Mouse (Mus musculus) megakaryocyte progenitor cell, adult 5-6 weeks (primary cell): ENCODE measurements around the gene Reg3a. TPM values are rescaled to one million over a fixed set of nuclear protein-coding genes. Genes with fewer than 3 reads are reported as not detected.
"Not testable (repeated sequence)": the region's sequence is repeated elsewhere in the genome, so short reads cannot be mapped to it uniquely, and the experiment has no call there.

Source experiments
- ATAC-seq: replicated peaks from 2 replicates; pipeline ENCODE4 v1.8.0; 2016; ENCODE audit warnings: mild to moderate bottlenecking, moderate TSS enrichment, inconsistent platforms; ENCODE audit not compliant: poor library complexity
- total RNA-seq, 2 experiments: library from RNA; stranded (forward) in 1 of 2; stranded (reverse) in 1 of 2; fragments of 157-497, 149-512 nt in 1 of 2; fragments of 200-1000 nt in 1 of 2; gene quantifications; 2 replicates each; pipeline versions ENCODE4 v1.2.3 to v1.2.4; 2015 to 2017

Reg3a gene
- not detected in 2 replicates for total RNA-seq (2015)
- total RNA-seq (2017) = not detected in 2 replicates

DNA sequence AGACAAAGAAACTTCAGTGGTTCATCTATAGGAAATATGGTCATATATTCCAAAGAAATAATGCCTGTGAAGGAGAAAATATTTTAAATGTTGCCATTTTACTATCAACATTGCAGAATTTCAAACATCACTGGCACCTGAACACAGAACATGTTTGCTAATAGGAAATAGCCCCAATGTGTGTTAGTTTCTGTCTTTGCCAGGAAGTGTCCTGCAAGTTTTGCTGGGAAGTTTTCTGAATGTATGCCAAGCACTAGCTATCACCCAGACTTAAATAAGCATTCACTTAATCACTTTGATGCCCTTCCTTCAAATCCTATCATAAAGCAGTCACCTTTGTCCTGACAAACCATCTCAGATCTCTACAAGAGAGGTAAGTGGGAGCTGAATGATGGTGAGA, at the start of gene Reg3a:
Gene Reg3a, plus strand, starts transcription at position 301 of the 400 bp plus-strand sequence.
- no peak for ATAC-seq

DNA sequence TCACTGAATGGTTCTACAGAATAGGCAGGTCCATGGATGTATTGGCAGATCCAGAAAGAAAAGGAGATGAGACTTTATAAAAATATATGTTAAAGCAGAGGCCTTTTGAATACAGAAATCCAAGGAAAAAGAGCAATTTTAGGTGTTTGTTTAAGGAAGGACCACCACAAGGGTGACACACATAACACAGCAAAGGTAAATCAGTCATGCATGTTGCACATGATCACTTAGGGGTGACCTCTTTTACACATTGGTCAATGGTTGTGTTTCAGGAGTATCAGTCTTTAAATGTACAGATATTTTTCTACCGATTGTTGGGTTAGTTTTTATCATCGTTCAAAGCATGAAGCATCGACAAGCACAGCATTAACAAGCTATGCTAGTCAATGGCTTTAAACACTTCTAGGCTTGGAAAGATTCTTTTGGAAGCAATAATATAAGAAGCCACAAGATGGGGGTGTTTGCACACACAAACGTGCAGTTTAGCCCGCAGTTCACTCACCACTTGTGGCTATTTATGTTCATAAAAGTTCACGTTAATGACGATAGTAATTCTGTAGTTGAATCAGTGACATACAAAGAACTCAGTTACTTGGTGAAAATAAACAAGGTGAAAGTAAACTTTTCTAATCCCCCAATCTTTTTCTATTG, 48.5 kb upstream of the Reg3a start:
- ATAC-seq = no peak

DNA sequence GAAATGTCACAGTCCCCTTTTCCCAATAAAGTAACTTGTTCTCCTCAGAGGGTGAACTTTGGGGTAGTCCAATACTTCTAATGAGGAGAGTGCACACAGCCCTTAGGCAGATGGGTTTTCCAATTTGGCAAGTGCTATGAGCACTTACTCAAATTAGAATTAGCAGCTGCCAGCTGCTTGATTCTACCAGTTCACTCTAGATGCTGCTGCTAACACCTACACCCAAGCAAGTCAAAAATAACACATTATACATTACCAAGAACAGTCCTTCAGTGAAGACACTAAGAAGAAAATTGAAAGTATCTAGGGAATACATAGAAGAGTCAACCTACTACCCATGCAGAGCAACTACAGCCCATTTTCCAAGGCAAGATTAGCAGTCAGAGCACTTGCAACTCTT, 40.2 kb upstream of the Reg3a start:
- no peak for ATAC-seq

DNA sequence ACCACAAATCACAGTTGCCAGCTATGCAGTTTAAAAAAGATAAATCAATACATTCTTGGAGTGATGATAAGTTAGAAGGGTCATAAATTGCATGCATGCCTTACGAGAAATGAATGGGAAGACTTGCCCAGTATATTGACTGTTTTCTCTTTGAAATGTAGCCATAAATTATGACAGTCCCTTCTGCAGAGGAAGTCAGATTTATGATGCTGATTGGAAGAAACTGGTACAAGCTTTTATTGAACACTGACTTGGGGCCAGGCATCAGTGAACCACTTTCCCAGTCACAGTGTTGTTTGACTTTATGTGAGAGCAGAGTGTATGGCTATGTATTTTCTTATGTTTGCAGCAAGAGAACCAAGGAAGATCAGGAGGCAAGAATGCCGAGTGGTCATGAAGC, 38.8 kb upstream of the Reg3a start:
- no peak for ATAC-seq

DNA sequence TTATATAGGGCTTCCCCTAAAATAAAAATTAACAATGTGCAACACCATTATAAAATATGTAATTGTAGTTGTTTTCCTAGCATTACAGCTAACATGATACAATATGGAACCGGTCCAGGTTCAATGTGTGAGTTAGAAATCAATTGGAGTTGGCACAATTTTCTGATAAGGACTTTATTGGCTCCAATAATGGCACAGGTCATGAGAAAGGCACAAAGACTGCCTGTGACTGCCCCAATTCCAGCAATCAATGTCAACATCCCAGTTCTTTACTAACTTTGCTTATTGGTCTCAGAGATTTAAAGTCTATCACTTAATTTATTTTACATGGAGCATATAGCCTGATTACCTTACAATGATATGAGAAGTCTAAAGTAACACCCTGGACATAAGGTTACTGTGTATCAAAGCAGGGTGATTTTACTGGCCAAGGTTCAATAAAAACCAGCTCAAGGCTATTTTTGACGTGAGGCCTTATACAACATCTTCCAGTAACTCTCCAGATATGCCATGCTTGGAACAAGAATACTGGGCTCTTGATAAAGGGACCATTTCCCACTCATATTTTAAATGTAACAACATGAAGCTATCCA, 18.4 kb upstream of the Reg3a start:
- no peak for ATAC-seq

DNA sequence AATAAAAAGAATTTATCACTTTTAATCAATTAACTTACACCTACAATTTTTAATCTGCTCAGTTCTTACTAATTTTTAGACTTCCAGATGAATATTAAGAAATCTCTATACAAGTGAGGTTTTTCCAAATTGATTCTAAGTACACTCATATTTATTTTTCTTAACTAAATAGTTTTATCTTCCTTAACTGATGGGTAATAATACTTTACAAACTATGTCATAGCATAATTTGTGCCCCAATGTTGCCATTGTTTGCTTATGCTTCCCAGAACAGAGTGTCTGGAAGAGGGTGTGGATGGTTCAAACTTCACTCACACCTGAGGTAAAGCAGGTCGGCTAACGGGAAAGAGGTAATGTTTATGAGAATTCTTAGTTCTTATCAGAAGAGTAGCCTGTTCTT, 10.2 kb upstream of the Reg3a start, which contains the start of gene Reg3b:
Gene Reg3b, plus strand, starts transcription at position 301 of the 400 bp plus-strand sequence.
- no peak for ATAC-seq

DNA sequence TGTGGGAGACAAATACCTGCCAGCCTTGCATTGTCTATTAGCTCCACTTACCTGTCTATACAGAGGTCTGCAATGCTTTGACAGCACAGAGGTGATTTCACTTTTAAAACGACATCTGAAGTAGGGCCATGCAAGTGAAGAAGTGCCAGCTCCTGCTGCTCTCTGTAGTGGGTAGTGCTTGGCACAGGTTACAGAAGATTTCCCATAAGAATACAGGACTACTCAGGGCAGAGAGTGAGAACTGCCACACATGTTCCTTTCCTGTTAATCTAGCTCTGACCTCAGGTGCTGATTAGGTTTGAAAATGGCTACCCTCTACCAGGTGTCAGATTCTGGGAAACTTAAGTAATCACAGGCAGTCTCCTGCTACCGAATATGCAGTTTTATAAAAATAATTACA, 1.7 kb upstream of the Reg3a start, which contains the start of gene Reg3d:
Gene Reg3d, minus strand, starts transcription at position 101 of the 400 bp plus-strand sequence.
- ATAC-seq = no peak

DNA sequence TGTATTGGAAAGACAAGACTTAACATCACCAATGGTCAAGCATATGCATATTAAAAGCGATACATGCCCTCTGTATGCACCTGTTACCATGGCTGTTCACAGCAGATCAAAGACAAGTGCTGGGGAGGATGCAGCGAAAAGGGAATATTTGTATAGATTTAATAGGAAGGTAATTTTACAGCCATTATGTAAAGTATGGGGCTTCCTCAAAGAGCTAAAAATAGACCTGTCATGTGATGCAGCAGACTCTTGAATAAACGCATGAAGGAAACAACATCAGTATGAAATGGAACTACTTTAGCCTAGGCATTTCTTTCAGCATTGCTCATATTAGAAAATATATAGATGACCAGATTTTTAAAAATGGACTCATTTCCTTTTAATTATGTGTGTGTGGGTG, 5.1 kb downstream of the Reg3a start:
- ATAC-seq = no peak

DNA sequence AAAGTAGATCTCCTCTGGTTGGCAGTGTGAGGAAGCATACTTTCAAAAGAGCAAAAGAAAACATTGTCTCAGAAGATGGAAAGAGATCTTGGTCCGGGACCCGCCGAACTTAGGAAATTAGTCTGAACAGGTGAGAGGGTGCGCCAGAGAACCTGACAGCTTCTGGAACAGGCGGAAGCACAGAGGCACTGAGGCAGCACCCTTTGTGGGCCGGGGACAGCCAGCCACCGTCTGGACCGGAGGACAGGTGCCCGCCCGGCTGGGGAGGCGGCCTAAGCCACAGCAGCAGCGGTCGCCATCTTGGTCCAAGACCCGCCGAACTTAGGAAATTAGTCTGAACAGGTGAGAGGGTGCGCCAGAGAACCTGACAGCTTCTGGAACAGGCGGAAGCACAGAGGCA, 14.8 kb downstream of the Reg3a start, which contains the start of gene Reg2:
Gene Reg2, plus strand, starts transcription at position 301 of the 400 bp plus-strand sequence.
- not testable (repeated sequence) for ATAC-seq

DNA sequence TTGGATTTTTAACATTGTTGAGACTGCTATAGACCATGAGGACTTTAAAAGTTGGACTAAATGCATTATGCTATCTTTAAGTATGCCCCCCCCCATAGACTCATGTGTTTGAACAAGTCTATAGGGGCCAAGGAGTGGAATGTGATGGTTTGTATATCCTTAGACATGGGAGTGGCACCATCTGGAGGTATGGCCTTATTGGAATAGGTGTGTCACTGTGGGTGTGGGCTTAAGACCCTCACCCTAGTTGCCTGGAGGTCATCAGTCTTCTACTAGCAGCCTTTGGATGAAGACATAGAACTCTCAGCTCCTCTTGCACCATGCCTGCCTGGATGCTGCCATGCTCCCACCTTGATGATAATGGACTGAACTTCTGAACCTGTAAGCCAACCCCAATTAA, 41.9 kb downstream of the Reg3a start, which contains the start of gene Reg1:
Gene Reg1, plus strand, starts transcription at position 301 of the 400 bp plus-strand sequence.
- not testable (repeated sequence) for ATAC-seq

DNA sequence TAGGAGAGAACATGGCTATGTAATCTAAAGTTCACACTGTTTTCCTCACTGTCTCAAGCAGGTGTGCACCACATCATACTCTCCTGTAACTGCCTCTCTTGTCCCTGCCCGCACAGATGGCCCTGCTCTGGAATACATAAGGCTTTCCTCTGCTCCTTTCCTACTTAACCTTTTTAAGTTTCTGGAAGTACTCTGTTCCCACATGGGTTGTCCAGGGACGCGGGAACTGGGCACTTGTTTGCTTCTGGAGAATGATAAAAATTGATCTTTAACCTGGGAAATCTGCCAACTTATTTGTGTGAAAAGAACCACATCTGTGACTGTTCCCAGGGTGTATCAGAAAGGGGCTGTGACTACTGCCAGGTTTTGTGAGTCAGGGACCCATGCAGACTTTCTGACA, 45.0 kb downstream of the Reg3a start:
- ATAC-seq = no peak

Other genes starting within 250 kb of the Reg3a start
- not detected in 2 replicates for gene Reg3b, start 10.1 kb upstream of the Reg3a start, total RNA-seq (2015)
- not detected in 2 replicates for gene Reg3b, start 10.1 kb upstream of the Reg3a start, total RNA-seq (2017)
- gene Reg3d, start 1.8 kb upstream of the Reg3a start, total RNA-seq (2015) = not detected in 2 replicates
- gene Reg3d, start 1.8 kb upstream of the Reg3a start, total RNA-seq (2017) = not detected in 2 replicates
- not detected in 2 replicates for gene Reg2, start 14.9 kb downstream of the Reg3a start, total RNA-seq (2015)
- gene Reg2, start 14.9 kb downstream of the Reg3a start, total RNA-seq (2017) = not detected in 2 replicates
- not detected in 2 replicates for gene Reg1, start 42.0 kb downstream of the Reg3a start, total RNA-seq (2015)
- not detected in 2 replicates for gene Reg1, start 42.0 kb downstream of the Reg3a start, total RNA-seq (2017)
- gene Reg3g, start 88.2 kb downstream of the Reg3a start, total RNA-seq (2015) = not detected in 2 replicates
- not detected in 2 replicates for gene Reg3g, start 88.2 kb downstream of the Reg3a start, total RNA-seq (2017)